In the genomic region with DNA sequence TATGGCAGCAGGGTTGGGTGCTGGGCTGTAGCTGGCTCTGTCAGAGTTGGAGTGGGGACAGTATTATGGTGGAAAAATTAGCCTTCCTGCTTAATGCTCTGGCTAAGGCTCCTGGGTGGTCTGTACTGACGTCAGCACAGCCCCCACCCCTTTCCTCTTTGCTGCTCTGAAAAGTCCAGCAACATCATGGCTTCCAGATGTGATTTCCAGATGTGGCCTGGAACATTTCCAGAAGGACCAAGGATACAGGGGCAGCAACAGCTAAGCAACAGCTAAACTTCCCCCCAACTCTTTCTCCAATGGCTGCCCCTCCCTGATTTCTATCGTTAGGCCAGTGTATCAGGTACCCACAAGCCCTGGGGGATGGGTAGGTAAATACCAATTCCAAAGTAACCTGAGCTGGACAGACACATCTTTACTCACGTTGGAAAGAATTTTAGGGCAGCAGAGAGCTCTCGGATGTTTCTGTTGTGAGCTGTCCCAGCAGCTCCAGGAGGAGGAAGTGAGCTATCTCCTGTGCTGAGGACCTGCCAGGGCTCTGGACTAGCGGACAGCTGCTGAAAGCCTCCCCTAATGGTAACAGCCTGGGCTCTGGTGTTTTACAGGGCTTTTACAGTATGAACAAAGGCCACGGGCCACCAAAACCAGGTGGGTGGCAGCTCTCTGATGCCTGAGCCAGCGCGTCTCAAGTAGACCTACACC, we compare ENCODE assay signal across 9 mouse cellular contexts. TPM values are rescaled to one million over a fixed set of nuclear protein-coding genes. Genes with fewer than 3 reads are reported as not detected.
DNase-seq lines count a peak whose midpoint lies in the region; ATAC-seq and TF ChIP-seq lines count a peak whose summit lies in the region.
"Had no signal": no experiment of that assay in that cellular context is flagged by ENCODE, and none has a peak within 500 bp of the region (broad histone marks: within the 10 kb centered on the region; RNA-seq: fewer than 3 reads in every experiment).

No protein-coding gene starts in this region.

- H3K27me3 ChIP-seq in intestine, embryonic 15.5 days (replicated peaks) = no peaks in the 10 kb centered on the region
- H3K27me3 ChIP-seq in liver, postnatal 0 days (ENCODE audit: insufficient read depth, low read length) = no peaks in the 10 kb centered on the region
- H3K27me3 ChIP-seq: midbrain, embryonic 13.5 days had no signal

- no peaks in the 10 kb centered on the region for H3K9me3 ChIP-seq in intestine, embryonic 15.5 days
- H3K9me3 ChIP-seq in liver, postnatal 0 days (ENCODE audit: low read length) = no peaks in the 10 kb centered on the region
- H3K9me3 ChIP-seq: midbrain, embryonic 13.5 days had no signal

- intact Hi-C loops in gastrocnemius, postnatal 14 days (cut with DNase I; ENCODE audit: low total_unique reads) = no loop called here

- TF ChIP-seq EP300 in liver, postnatal 0 days (IDR thresholded peaks at IDR 0.05; ENCODE audit: low read depth) = no peak

- H3K4me3 ChIP-seq in intestine, embryonic 15.5 days (replicated peaks) = no peak overlapping the region
- no peak overlapping the region for H3K4me3 ChIP-seq in liver, postnatal 0 days (ENCODE audit: low read depth, low read length)
- H3K4me3 ChIP-seq: midbrain, embryonic 13.5 days had no signal

- H3K4me1 ChIP-seq in intestine, embryonic 15.5 days (replicated peaks) = peaks cover 3% of the 10 kb centered on the region
- H3K4me1 ChIP-seq in liver, postnatal 0 days (ENCODE audit: insufficient read depth) = no peaks in the 10 kb centered on the region
- H3K4me1 ChIP-seq: midbrain, embryonic 13.5 days had no signal

- no peak overlapping the region for H3K9ac ChIP-seq in intestine, embryonic 15.5 days
- no peak overlapping the region for H3K9ac ChIP-seq in liver, postnatal 0 days (replicated peaks)
- H3K9ac ChIP-seq: midbrain, embryonic 13.5 days had no signal

- H3K4me2 ChIP-seq in intestine, embryonic 15.5 days (replicated peaks) = no peak overlapping the region
- H3K4me2 ChIP-seq in liver, postnatal 0 days (ENCODE audit: low read depth, low read length) = no peak overlapping the region
- H3K4me2 ChIP-seq: midbrain, embryonic 13.5 days had no signal

- peak; percentile 66 for ATAC-seq in intestine, embryonic 15.5 days
- no peak for ATAC-seq in liver, postnatal 0 days
- ATAC-seq: midbrain, embryonic 13.5 days had no signal

- DNase-seq in 3T3-L1 (ENCODE audit: low read depth, low spot score) (peak; percentile 65), NIH3T3 (ENCODE audit: low read depth) (peak; percentile 76)
- peak; percentile 59 for DNase-seq in gastrocnemius, postnatal 14 days
- DNase-seq in liver, postnatal 0 days = no peak
- no peak for DNase-seq in layer of hippocampus, adult 9-10 months (ENCODE audit: low spot score)
- DNase-seq in spleen, adult 12 weeks (ENCODE audit: low spot score) = no peak
- DNase-seq: spleen, adult 18-20 months had no signal

- H3K36me3 ChIP-seq in intestine, embryonic 15.5 days = no peaks in the 10 kb centered on the region
- no peaks in the 10 kb centered on the region for H3K36me3 ChIP-seq in liver, postnatal 0 days (replicated peaks; ENCODE audit: insufficient read depth, low read length)
- H3K36me3 ChIP-seq: midbrain, embryonic 13.5 days had no signal

- no peak for TF ChIP-seq CTCF in liver, postnatal 0 days (IDR thresholded peaks at IDR 0.05; ENCODE audit: low read depth)

- 37% methylated on average over 8 of the region's 8 CpGs for WGBS in intestine, embryonic 15.5 days
- 42% methylated on average over 8 of the region's 8 CpGs for WGBS in liver, postnatal 0 days (ENCODE audit: insufficient replicate concordance)

- H3K27ac ChIP-seq in intestine, embryonic 15.5 days = peak overlapping the region; percentile 59
- no peak overlapping the region for H3K27ac ChIP-seq in liver, postnatal 0 days (ENCODE audit: low read depth)
- H3K27ac ChIP-seq: midbrain, embryonic 13.5 days had no signal

RNA-seq across cellular contexts. Expression of a gene that starts 49.3 kb away (rescaled TPM):
- 1 to 10 TPM; 1.5 to 2.4 TPM for total RNA-seq in gastrocnemius, postnatal 14 days (2021)
- 2.1 and 2.2 TPM in 2 replicates for polyA plus RNA-seq in intestine, embryonic 15.5 days (2015; fragmentation: Nextera tagmentation; extraction: Ambion mirVana)
- 0.50 and 0.94 TPM in 2 replicates for polyA plus RNA-seq in liver, postnatal 0 days (2015; fragmentation: Nextera tagmentation; extraction: Ambion mirVana)

Comparison
In these comparisons a context has a peak if more than half of its experiments do, and no peak if none do; other contexts are left out.
1. DNase-seq: peak in 3T3-L1 (single experiment), NIH3T3 (single experiment) and gastrocnemius, postnatal 14 days (single experiment); none in liver, postnatal 0 days (single experiment), layer of hippocampus, adult 9-10 months (single experiment) and spleen, adult 12 weeks (single experiment).